Mouse (Mus musculus) common myeloid progenitor, adult 5-6 weeks (primary cell): Measurements from ENCODE around the gene Xrn2. TPM values are rescaled to one million over a fixed set of nuclear protein-coding genes. Genes with fewer than 3 reads are reported as not detected.

ENCODE experiments used
- ATAC-seq: replicated peaks from 2 replicates; pipeline ENCODE4 v1.8.0; 2016; ENCODE audit warnings: low read depth, mild to moderate bottlenecking, moderate TSS enrichment, inconsistent platforms; ENCODE audit not compliant: poor library complexity, severe bottlenecking
- total RNA-seq: library from RNA; stranded (forward); fragments of 200-1000, 187-1606 nt; gene quantifications from 2 replicates; pipeline ENCODE4 v1.2.3, GENCODE M21; 2017

Xrn2 gene
- total RNA-seq, 1 experiment from 2014 or later = 202 TPM

- ATAC-seq = no peak
Measured at GRCm38 (mm10) chr2:147047051-147047450, 34.3 kb downstream of the Xrn2 start.

- no peak for ATAC-seq
Measured at GRCm38 (mm10) chr2:147053229-147053892, 40.6 kb downstream of the Xrn2 start.

GRCm38 (mm10) chr2:147067480-147068246 lies 54.9 kb downstream of the Xrn2 start:
- 0 out of 2 replicates have a peak, but pooled peaks have one; percentile 42 for ATAC-seq

- ATAC-seq = no peak
Measured at GRCm38 (mm10) chr2:147069077-147069476, 56.3 kb downstream of the Xrn2 start.

GRCm38 (mm10) chr2:147070305-147070704 lies 57.5 kb downstream of the Xrn2 start:
- 0 out of 2 replicates have a peak, but pooled peaks have one; percentile 32 for ATAC-seq

GRCm38 (mm10) chr2:147073962-147074361 lies 61.2 kb downstream of the Xrn2 start:
- no peak for ATAC-seq

GRCm38 (mm10) chr2:147074399-147074798 lies 61.6 kb downstream of the Xrn2 start:
- no peak for ATAC-seq

- ATAC-seq = no peak
Measured at GRCm38 (mm10) chr2:147082391-147082790, 69.6 kb downstream of the Xrn2 start.

- ATAC-seq = peak; percentile 34; the same call in 1 of the 2 replicates
Measured at GRCm38 (mm10) chr2:147083471-147084365, 70.9 kb downstream of the Xrn2 start.

- no peak for ATAC-seq
Measured at GRCm38 (mm10) chr2:147084366-147085071, 71.7 kb downstream of the Xrn2 start.

- ATAC-seq = no peak
Measured at GRCm38 (mm10) chr2:147085072-147085870, 72.5 kb downstream of the Xrn2 start, which contains the start of gene Nkx2-4. Nkx2-4 (minus strand) TSS chr2:147085445.

- ATAC-seq = no peak
Measured at GRCm38 (mm10) chr2:147085937-147086336, 73.1 kb downstream of the Xrn2 start.

GRCm38 (mm10) chr2:147086441-147086840 lies 73.6 kb downstream of the Xrn2 start:
- no peak for ATAC-seq

GRCm38 (mm10) chr2:147119736-147120135 lies 106.9 kb downstream of the Xrn2 start:
- ATAC-seq = peak; percentile 63

GRCm38 (mm10) chr2:147127366-147127765 lies 114.6 kb downstream of the Xrn2 start:
- no peak for ATAC-seq
